Mouse (Mus musculus): ENCODE measurements around the gene Klk11.

- no peak for TF ChIP-seq CTCF (IDR thresholded peaks at IDR 0.05; ENCODE audit: control insufficient read depth, insufficient read depth, insufficient replicate concordance, low read depth, low read length)
- no peak for TF ChIP-seq POLR2A (IDR thresholded peaks at IDR 0.05; ENCODE audit: control insufficient read depth, low read depth, low read length)
These were observed at the start of gene Klk11 for GRCm38 (mm10) chr7:43774364-43774763.
